Mouse (Mus musculus) spleen, adult 2 months (tissue): Measurements from ENCODE around the gene A430089I19Rik. TPM values are rescaled to one million over a fixed set of nuclear protein-coding genes. Genes with fewer than 3 reads are reported as not detected.
"Not testable (repeated sequence)": the region's sequence is repeated elsewhere in the genome, so short reads cannot be mapped to it uniquely, and the experiment has no call there.

ENCODE experiments used
- DNase-seq, 2 experiments: peaks; one replicate each; pipeline versions ENCODE4 v3.0.0 to v3.0.0-alpha.2; 2012 to 2021; ENCODE audit warnings: low spot score in 2 of 2, low read depth in 1 of 2
- H3K27ac ChIP-seq: fragments of 200-500 bp; 2 replicates; pipeline ENCODE4 v1.5.1; 2012; ENCODE audit warnings: low read length, inconsistent platforms; ENCODE audit not compliant: insufficient read depth
- H3K27me3 ChIP-seq: fragments of 200-500 bp; 2 replicates; pipeline ENCODE4 v1.6.1; 2012; ENCODE audit warnings: mild to moderate bottlenecking, moderate library complexity, low read length, inconsistent platforms; ENCODE audit not compliant: control insufficient read depth, insufficient read depth
- H3K36me3 ChIP-seq: fragments of 200-500 bp; 2 replicates; pipeline ENCODE4 v1.6.1; 2012; ENCODE audit warnings: mild to moderate bottlenecking, low read length, inconsistent platforms; ENCODE audit not compliant: control insufficient read depth, insufficient read depth
- H3K4me1 ChIP-seq: fragments of 200-500 bp; 2 replicates; pipeline ENCODE4 v1.6.1; 2011; ENCODE audit warnings: inconsistent platforms; ENCODE audit not compliant: control insufficient read depth, insufficient read depth, insufficient read length
- H3K4me3 ChIP-seq: fragments of 200-500 bp; 2 replicates; pipeline ENCODE4 v1.5.1; 2011; ENCODE audit warnings: mild to moderate bottlenecking, inconsistent platforms; ENCODE audit not compliant: insufficient read depth, insufficient read length; ENCODE audit errors: extremely low read depth
- WGBS: fragments of 180-500 bp; shearing (Covaris S2); methylation state at CpG from one replicate; pipeline ENCODE4 v1.1.7; 2018; 5-methylcytosine and 5-hydroxymethylcytosine counted together
- polyA plus RNA-seq: library from polyadenylated mRNA; depleted of rRNA; stranded (reverse); fragments of >200 nt; gene quantifications from 2 replicates; pipeline ENCODE4 v1.2.3, GENCODE M21; 2012; rRNA removed

A430089I19Rik gene
- polyA plus RNA-seq = not detected in 2 replicates

GRCm38 (mm10) chr5:94306696-94307095 is at the start of gene A430089I19Rik:
TSS of gene A430089I19Rik (minus strand) at chr5:94306796.
- 91% methylated on average over 1 of the region's 1 CpGs for WGBS
- DNase-seq, H3K27me3 ChIP-seq, H3K4me3 ChIP-seq, H3K36me3 ChIP-seq, H3K4me1 ChIP-seq, H3K27ac ChIP-seq: not testable (repeated sequence)

GRCm38 (mm10) chr5:94339449-94339848 is 32.9 kb upstream of the A430089I19Rik start, which contains the start of gene AA792892:
TSS of gene AA792892 (plus strand) at chr5:94339749.
- H3K36me3 ChIP-seq, H3K27ac ChIP-seq, H3K27me3 ChIP-seq, H3K4me1 ChIP-seq, H3K4me3 ChIP-seq, DNase-seq: not testable (repeated sequence)
- WGBS = no CpG with 5 or more reads among the region's 2 CpGs

GRCm38 (mm10) chr5:94314135-94314534 is 7.5 kb upstream of the A430089I19Rik start, which contains the start of gene Gm6502:
TSS of gene Gm6502 (plus strand) at chr5:94314435.
- H3K27ac ChIP-seq, DNase-seq, H3K27me3 ChIP-seq, H3K36me3 ChIP-seq, H3K4me3 ChIP-seq, H3K4me1 ChIP-seq: not testable (repeated sequence)
- whole genome bisulfite sequencing = no CpG with 5 or more reads among the region's 2 CpGs

Other genes starting within 250 kb of the A430089I19Rik start
- not detected in 2 replicates for gene BC061212, start 236.3 kb downstream of the A430089I19Rik start, polyA plus RNA-seq
- gene Gm6351, start 230.4 kb downstream of the A430089I19Rik start, polyA plus RNA-seq = not detected in 2 replicates
- not detected in 2 replicates for gene Gm3106, start 88.8 kb downstream of the A430089I19Rik start, polyA plus RNA-seq
- gene Gm6502, start 7.6 kb upstream of the A430089I19Rik start, polyA plus RNA-seq = not detected in 2 replicates
- gene AA792892, start 33.0 kb upstream of the A430089I19Rik start, polyA plus RNA-seq = not detected in 2 replicates
- not detected in 2 replicates for gene Gm7682, start 139.0 kb upstream of the A430089I19Rik start, polyA plus RNA-seq
- gene Gm3139, start 219.5 kb upstream of the A430089I19Rik start, polyA plus RNA-seq = not detected in 2 replicates